Mouse (Mus musculus) heart, postnatal 4 days (tissue): Measurements from ENCODE around the gene Slc9a9. TPM values are rescaled to one million over a fixed set of nuclear protein-coding genes. Genes with fewer than 3 reads are reported as not detected.
A peak's percentile ranks its signal among the peaks of the same experiment; 100 is the strongest.

Source experiments
- DNase-seq: peaks from one replicate; pipeline ENCODE4 v3.0.0; 2021
- total RNA-seq, 2 experiments: library from RNA; stranded (reverse); gene quantifications; 2 replicates each; pipeline ENCODE4 v1.2.3; 2021

Gene Slc9a9
- total RNA-seq, 2 experiments from 2014 or later, result 2.6 to 2.7 TPM

DNA sequence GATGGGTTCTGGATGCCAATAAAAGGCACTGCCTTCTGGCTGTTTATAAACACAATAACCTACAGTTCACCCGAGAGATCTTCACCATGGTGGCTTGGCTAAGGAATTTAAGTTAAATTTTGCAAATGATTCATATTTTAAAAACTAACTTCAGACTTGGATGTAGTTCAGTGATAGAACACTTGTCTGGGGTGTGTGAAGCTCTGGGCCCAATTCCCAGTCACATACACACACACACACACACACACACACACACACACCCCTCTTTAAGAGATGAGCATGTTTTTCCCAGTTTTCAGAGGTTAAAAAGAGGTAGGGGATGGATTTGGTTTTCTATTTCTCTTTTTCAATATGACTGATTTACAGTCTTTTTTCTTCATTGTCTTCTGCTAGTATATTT is 15.9 kb downstream of the Slc9a9 start:
- no peak for DNase-seq

DNA sequence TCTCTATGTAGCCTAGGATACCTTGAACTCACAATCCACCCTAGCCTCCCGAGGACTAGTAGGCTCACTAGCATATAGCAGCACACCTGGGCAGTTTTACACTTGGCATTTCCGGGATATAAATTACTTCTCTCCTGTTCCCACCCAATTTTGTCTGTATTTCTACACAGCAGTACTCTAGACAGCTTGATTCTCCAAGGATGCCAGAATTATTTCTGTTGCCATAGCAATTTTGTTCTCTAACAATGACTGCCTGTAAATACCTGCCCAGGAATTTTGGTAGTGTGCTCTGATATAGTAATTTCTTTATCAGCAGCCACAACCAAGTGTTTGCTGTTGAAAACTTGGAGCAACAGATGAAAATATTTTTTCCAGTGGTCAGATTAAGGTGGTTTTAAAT is 16.7 kb downstream of the Slc9a9 start:
- DNase-seq, result no peak

DNA sequence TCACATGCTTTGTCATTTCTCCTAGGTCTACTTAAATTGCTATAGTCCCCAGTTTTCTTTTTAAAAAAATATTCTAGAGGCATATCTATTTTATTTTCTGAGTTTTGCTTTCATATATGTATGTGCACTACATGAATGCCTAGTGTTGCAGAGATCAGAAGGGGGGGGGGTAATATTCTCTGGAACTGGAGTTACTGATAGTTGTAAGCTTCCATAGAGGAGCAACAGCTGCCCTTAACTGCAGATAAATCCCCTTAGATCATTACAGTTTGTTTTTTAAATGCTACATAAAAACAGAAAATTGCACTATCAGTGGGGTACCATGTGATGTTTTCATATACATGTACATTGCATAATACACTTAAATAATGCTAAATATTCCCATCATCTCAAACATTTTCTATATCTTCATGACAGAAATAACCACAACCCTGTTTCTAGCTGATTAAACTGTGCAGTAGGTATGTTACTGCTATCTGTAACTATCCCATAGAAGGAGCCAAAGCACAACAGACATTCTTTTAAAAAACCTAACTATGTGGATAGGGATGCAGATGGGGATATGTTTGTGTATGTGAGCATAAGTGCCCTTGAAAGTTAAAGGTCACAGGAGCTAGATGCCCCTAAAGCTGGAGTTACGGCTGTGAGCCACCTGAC is 17.6 kb downstream of the Slc9a9 start:
- no peak for DNase-seq

DNA sequence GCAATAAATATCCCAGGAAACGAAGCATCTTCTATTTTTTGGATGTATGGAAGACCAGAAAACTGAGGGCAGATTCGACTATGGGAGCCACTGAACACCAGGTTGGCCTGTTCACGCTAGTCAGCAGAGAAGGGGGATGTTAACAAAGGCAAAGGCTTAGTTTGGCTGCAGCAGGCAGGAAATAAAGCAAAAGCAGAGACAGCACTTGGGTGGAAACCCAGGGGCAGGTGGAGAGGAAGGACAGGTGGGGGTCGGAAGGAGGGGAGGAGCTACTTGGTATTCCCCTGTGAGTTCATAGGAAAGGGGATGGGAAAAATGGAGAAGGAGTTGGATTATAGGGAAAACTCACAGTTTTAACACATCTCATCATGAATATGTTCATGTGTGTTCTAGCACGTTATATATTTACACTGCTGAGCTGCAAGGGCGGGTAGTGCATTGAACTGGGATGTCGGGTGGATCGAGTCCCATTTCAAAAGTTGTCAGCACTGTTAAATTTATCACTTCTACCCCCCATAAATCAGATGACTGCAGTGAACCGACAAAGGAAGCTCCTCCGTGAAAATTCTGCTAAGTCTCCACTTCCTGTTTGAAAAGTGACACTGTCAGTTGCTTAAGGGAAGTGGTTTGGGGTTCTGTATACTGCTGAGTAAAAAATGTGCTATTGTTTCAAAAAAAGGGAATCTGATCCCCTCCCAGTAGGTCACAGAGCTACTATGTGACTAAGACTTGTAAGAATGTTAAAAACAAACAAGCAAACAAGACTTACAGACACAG is 21.8 kb downstream of the Slc9a9 start:
- DNase-seq, result no peak

DNA sequence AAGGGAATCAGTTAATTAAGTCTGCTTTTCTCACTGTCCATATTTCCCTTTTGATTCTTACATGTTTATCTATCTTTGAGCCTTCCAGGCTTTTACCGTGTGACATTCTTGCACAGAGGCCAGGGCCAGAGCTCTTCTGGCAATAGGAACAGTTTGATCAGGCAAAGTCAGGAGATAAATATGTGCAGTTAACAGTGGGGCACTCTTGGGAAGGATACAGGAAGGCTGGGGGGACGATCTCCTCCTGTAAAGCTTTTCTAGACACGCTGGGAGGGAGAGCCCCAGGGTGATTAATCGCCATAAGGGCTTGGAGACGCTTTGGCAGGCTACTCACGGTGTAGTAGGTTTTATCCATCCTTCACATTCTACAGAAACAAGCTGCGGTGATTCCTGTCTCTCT is 22.4 kb downstream of the Slc9a9 start:
- no peak for DNase-seq

DNA sequence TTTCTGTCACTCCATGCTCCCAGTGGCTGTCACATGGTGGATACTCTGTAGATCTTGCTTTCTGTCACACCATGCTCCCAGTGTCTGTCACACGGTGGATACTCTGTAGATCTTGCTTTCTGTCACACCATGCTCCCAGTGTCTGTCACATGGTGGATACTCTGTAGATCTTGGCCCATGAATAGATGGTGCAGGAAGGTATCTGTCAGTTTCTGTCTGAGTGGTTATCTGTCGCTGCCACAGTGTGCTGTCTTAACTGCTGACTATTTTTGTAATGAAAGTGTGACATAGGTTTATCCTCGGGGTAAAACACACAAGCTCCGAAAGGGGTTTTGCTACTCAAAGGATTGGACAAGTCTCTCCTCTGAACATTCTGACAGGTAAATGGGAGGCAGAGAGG is 24.5 kb downstream of the Slc9a9 start:
- no peak for DNase-seq

DNA sequence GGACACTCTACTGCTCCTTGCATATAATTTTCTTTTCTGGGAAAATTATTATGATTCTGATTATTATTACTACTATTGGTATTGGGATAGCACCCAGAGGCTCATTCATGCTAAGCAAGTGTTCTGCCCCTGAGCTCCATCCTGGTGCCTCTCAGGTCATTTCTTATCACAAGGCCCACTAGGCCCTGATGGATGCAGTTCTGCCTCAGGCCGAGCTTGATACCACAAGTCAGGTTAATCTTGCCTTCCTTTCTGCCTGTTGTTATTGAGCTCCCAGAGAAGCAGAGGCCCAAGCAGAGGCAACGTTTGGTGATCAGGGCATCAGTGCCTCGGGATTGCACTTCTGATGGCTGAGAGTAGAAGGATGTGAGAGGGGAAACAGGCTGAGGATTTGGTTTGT is 25.3 kb downstream of the Slc9a9 start:
- DNase-seq, result no peak

DNA sequence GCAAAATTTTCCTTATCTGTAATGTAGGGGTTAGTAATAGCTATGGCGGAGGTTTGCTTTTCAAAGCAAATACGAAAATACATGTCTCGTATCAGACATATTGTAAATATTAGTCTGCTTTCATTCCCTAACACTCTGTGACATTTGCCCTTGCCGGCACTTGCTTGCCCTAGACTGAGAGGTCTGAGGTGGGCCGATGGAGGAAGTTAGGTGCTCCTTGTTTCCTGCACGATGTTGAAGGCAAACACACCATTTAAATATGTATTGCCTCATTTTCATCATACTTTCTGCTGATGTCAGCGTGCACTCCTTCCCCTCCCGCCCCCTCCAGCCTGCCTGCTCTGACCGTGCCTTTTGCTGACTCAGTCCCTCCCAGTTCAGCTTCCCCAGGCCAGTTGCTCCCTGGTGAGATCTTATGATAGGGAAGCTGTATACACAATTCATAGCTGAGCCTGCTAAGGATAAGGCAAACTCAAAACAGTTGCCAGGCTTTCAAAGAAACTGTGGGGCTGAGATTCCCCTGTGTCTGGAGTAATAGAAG is 26.9 kb downstream of the Slc9a9 start:
- peak; percentile 14 for DNase-seq

DNA sequence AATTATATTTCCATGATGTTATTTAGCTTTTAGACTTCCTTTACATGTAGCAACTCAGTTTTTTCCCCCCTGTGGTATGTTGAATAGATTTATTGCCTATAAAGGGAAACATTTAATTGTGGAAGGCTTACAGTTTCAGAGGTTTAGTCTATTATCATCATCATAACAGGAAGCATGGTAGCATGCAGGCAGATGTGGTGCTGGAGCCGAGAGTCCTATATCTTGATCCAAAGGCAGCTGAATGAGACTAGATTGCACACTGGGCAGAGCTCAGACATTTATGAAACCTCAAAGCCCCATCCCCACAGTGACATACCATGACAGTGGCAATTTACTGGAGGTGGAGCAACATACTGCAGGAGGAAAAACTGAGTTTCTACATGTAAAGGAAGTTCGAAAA is 28.5 kb downstream of the Slc9a9 start:
- DNase-seq, result no peak

DNA sequence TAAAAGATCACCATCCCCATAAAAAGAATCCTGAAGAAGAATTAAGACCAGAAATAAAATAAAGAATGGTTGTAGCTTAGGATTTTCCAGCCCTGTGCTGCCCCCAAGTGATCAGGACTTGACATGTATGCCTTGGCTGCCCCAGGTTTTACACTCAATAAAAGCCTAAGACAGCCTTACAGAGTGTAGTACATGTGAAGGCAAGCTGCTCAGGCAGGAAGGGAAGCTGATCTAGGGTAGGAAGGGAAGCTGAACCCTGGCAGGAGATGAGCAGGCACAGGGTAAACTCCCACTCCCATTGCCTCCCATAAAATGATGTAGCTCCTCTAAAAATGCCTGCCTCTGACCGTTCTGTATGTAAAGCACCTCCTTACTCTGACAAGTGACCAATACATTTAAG is 30.8 kb downstream of the Slc9a9 start:
- DNase-seq, result peak; percentile 44

DNA sequence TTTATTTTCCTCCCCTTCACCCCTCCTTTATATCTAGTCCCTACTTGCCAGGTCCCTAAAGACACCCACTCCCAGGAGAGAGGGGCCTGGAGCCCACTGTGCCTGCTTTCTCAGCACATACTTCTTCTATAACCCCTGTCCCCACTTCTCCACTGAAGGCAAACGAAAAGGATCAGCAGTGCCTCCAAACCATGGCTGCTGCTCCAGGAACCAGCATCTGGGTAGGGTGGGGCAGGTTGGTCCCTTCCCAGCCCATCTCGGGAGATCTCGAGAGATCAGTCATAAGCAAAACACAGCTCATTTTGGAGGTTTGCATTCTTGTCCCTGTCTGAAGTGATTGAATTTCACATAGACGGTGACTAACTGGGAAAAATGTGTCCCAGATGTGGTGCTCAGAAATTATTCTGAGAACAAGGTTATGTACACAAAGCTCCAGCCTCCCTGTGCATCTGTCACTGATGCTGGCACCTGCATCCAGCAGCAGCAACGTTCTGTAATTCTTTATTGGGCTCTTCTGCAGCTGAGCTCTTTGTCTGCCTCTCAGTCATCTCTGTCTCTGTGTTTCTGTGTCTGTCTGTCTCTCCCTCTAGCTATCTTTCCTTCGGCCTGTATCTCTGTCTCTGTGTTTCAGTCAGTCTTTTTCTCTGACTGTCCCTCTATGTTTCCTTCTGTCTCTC is 31.6 kb downstream of the Slc9a9 start:
- no peak for DNase-seq

DNA sequence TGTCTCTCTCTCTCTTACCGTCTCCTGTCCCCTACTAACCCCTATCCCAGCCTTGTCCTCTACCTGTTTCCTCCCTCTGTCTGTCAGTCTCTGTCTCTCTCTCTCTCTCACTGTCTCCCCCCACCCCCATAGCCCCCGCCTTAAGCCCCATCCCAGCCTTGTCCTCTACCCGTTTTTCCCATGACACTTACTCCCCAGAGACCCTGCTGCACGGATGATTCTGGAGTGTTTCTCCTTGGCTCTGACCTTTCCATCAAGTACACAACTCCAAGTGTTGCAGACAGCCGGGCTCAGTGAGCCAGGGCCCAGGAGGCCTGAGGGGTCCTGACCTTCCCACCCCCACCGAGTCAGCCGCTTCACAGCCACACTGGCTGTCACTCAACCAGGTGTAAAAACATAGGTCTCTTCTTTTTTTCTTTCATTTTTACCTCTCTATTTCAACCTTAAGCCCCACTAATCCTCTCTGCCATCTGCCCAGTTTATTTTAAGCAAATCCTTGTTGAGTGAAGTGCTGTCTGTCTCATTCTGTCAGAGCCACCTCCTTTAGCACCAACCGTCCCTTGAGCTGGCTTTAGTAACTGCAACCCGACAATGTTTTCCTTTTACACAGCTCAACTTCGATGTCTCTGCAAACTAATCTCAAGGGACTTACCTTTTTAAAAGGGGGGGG is 32.4 kb downstream of the Slc9a9 start:
- no peak for DNase-seq

DNA sequence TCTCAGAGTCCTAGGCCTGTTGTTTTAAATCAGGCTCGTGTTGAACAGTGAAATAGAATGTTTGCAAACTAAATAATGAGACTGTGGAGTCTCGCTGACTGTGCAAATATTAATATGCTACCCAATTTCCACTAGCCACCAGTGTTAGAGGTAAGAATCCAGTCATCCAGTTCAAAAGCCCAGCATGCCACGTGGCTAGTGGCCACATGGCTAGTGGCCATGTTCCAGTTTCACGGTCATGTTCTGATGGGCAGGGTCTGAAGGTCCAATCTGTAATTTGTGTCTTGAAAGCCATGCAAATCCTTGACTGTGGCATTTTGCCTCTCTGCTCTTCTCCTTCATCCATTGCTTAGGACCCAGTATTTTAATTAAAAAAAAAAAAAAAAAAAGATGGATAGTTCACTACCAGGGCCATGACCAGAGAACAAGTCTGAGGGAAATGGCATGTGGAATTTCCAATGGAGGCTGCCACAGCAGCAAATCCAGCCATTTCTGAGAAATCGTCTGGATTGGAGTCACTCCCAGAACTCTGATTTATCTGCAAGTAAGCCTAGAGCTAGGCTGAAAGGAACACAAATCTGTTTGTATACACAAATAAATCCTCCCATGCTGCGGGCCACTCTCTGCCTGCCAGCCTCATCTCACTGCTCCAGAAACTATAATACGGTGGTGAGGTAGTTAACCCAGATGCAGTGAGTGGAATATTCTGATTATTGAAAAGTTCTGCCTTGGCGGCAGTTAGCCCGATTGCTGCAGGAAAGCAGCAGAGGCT is 35.5 kb downstream of the Slc9a9 start:
- DNase-seq, result no peak

DNA sequence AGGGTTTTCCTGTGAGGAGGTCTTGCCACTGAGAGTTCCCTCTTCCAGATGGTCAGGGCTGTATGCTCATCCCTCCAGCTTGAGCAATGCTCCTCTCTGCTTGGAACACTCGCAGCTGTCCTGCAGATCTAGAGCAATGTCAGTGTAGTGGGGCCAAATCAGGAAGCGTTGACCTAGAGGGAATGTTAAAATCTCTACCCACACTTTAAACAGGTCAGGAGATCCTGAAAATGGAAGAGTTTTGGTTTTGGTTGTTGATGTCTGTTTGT is 36.0 kb downstream of the Slc9a9 start:
- no peak for DNase-seq

DNA sequence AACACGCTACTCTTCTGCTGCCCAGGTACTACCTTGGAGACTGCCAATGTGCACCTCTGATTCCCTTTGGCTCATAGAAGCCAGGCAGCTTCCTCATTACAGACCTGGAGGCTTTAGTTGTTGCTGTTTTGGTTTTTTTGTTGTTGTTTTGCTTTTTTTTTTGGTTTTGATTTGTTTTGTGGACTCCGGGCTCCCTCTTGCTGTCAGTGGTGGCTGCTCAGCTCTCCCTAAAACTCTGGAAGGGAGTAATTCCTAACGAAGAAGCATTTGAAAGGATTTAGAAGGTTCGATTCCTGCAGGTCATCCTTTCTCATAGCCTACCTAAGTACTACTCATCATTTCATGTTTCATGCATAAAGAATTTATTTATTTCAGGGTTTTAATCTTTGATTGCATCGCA is 42.4 kb downstream of the Slc9a9 start:
- DNase-seq, result no peak

DNA sequence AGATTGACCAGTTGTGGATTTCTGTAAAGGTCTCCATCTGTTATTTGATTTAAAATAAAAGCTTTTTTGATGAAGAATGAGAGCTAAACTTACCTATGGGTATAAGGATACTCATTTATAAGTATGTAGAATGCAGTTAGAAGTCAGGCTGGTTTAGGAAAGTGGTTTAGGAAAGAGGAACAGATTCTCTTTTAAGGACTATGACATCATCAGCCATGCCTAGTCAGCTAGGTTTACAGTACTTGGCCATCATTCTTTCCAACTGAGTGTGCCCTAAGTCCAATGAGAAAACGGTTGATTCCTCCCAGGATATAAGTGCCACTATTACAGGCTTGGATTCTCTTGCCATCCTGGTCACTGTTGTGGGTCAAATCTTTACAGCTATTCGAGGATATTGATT is 47.0 kb downstream of the Slc9a9 start:
- DNase-seq, result no peak

DNA sequence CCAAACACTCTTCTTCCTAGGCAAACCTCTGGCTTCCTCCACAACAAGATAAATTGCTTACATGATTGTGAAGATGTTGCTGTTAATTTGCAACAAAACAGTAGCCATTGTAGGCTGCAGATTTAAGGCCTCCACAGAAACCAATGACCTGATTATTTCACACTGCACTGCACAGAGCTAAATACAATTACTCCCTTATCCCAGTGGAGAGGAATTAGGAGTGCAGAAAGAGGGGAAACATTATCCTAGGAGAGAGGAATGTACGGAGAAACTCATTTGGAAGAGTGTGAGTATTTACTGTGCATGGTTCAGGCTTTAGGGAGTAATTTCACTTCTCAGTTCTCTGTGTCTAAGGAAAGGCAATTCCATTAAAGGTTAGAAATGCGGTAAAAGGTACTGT is 53.9 kb downstream of the Slc9a9 start:
- no peak for DNase-seq

DNA sequence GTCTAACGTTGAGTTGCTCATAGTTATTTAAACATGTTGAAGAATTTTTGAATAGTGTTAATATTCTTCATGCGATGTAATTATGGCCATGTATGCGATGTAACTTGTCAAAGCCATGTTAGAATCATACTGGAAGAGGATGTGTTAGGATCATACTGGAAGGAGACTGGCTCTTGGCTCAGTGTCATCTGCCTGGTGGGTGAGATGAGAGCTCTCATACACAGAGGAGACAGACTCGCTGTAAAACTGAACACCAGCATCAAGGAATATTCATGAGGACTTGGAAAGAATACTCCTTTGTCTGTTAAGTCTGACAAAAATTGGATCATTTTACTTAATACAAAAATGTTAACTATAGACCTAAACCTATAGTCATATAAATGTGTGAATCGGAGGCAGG is 55.4 kb downstream of the Slc9a9 start:
- DNase-seq, result no peak

DNA sequence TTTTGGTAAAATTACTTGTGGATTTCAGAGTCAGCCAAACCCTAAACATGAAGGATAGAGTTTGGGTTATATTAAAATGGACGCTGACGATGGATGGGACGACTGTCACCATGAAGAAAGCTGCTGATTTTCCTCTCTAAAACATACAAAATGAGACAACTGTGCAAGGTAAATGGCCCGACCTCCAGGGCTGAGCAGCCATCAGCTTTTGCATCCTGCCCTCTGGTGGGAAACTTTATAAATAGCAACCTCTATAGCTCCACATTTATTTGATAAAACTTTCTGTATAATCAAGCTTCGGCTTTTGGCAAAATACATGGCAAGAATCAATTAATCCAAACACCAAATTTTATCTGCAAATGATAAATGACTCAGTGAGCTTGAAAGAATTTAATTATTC is 57.7 kb downstream of the Slc9a9 start:
- DNase-seq, result peak; percentile 17

DNA sequence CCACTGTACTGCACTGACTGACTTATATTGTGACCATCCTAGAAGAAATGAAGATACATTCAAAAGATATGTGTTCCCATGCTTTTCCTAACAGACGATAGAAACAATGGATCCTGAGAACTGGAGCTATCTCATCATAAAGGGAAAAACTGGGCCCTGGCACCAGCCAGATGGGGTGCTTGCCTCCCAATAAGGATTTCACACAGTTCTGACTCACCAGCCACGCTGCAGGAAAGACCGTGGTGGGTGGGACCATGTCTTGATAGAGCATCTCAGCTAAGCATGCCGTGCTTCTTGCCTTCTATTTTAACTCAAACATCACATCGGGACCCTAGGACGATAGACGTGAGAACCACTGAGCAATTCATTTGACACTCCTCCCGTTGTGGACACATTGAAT is 60.7 kb downstream of the Slc9a9 start:
- no peak for DNase-seq

DNA sequence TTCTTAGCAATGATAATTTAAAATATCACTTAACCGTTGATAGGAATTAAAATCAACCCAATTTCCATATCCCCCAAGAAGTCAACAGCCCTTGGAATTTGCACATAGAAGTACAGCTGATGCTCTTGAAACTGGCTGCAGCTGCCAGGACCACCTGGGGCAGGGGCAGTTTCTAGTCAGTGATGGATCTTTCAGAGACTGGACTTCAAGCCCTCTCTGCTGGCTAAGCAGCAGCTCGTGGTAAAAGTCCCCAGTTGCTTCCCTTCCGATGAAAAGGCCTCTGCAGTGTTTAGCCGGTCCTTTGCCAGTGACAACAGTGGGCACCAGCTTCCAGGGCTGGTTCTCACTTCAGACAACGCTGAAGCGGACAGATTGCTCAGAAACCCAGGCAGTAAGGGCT is 62.4 kb downstream of the Slc9a9 start:
- DNase-seq, result no peak

DNA sequence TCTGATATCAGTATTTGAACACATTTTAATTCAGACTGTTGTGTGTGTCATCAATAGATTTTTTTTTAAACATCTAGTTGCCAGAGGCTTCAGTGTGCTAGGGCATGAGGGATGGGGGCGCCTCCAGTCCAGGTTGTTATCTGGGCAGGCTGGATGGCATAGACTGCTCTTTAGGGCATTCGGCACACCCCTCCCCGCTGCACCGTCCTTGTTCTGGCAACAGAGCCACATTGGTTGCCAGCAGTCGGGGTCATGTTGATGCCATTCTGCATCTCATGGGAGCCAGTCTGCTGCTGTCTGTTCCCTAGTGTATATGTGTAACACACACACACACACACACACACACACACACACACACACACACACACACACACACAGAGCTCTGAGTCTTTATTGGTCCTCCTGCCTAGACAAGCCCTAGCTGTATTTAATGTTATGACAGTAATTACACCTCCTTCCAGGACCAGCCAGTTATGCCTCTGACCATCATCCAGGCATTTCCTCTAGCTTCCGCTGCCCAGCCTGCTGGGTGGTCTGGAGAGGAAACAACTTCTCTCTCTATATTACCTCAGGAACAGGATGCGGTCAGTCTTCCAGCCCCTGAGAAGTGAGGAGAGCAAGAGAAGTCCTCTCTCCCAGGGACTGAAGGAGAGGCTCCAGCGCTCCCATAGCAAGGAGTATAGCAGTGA is 63.0 kb downstream of the Slc9a9 start:
- DNase-seq, result no peak
